Mouse (Mus musculus) C2C12 (cell line): ENCODE data around the gene Gcc2.

Experiments used
- CTCF ChIP-seq: IDR thresholded peaks from one replicate; pipeline ENCODE4 v1.5.1; 2011; ENCODE audit not compliant: control insufficient read depth, insufficient read depth, insufficient read length
- MAX ChIP-seq: IDR thresholded peaks from one replicate; pipeline ENCODE4 v1.6.1; 2011; ENCODE audit warnings: mild to moderate bottlenecking, control low read depth
- USF1 ChIP-seq: IDR thresholded peaks from one replicate; pipeline ENCODE4 v1.6.1; 2011; ENCODE audit warnings: low read depth, mild to moderate bottlenecking, control low read depth, moderate library complexity

DNA sequence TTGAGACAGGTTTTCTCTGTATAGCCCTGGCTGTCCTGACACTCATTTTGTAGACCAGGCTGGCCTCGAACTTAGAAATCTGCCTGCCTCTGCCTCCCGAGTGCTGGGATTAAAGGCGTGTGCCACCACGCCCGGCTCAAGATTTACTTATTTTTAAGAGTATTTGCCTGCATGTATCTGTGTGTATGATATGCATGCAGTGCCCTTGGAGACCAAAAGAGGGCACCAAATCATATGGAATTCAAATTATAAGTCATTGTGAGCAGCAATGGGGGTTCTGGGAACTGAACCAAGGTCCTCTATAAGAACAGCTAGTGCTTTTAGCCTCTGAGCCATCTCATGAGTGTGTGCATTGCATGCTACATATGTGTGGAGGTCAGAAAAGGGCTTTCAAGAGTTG lies 57.6 kb downstream of the Gcc2 start:
- TF ChIP-seq USF1 (no peak), CTCF (no peak), MAX (no peak)
